Mouse (Mus musculus) intestine, postnatal 0 days (tissue): ENCODE measurements around the gene Lman2l. TPM values are rescaled to one million over a fixed set of nuclear protein-coding genes. Genes with fewer than 3 reads are reported as not detected.

Experiments used
- ATAC-seq: fragments of 200-750 bp; cut with Nextera tagmentation; 2 replicates; pipeline ENCODE4 v1.8.0; 2017; ENCODE audit warnings: mild to moderate bottlenecking, moderate TSS enrichment, moderate library complexity
- H3K27ac ChIP-seq: fragments of 300-500 bp; sonication (generic); 2 replicates; pipeline ENCODE4 v1.5.1; 2014; ENCODE audit warnings: mild to moderate bottlenecking, low read depth, low read length, moderate library complexity
- H3K27me3 ChIP-seq: fragments of 300-500 bp; sonication (generic); replicated peaks from 2 replicates; pipeline ENCODE4 v1.6.1; 2014; ENCODE audit warnings: low read length, mixed read lengths; ENCODE audit not compliant: control insufficient read depth, insufficient read depth
- H3K36me3 ChIP-seq: fragments of 300-500 bp; sonication (generic); 2 replicates; pipeline ENCODE4 v1.6.1; 2014; ENCODE audit warnings: mild to moderate bottlenecking, moderate library complexity; ENCODE audit not compliant: control insufficient read depth, insufficient read depth
- H3K4me1 ChIP-seq: fragments of 300-500 bp; sonication (generic); replicated peaks from 2 replicates; pipeline ENCODE4 v1.6.1; 2014; ENCODE audit warnings: antibody characterized with exemption, low read length, mixed read lengths; ENCODE audit not compliant: control insufficient read depth, insufficient read depth
- H3K4me2 ChIP-seq: fragments of 300-500 bp; sonication (generic); replicated peaks from 2 replicates; pipeline ENCODE4 v1.6.1; 2014; ENCODE audit warnings: low read depth, mild to moderate bottlenecking, moderate library complexity
- H3K4me3 ChIP-seq: fragments of 300-500 bp; sonication (generic); 2 replicates; pipeline ENCODE4 v1.5.1; 2014; ENCODE audit warnings: low read depth, low read length
- H3K9ac ChIP-seq: fragments of 300-500 bp; sonication (generic); 2 replicates; pipeline ENCODE4 v1.6.1; 2014; ENCODE audit warnings: mild to moderate bottlenecking, low read depth, low read length
- H3K9me3 ChIP-seq: fragments of 300-500 bp; sonication (generic); 2 replicates; pipeline ENCODE4 v1.6.1; 2016; ENCODE audit warnings: mixed run types; ENCODE audit not compliant: control insufficient read depth
- CTCF ChIP-seq: sonication (generic); IDR thresholded peaks from 2 replicates; pipeline ENCODE4 v1.5.1; 2016; ENCODE audit warnings: low read depth, mild to moderate bottlenecking, control low read depth, antibody characterized with exemption, moderate library complexity
- WGBS: fragments of 180-500 bp; shearing (Covaris S2); extraction: QIAGEN DNeasy Blood & Tissue Kit; methylation state at CpG from one replicate; pipeline ENCODE4 v1.1.7; 2014; 5-methylcytosine and 5-hydroxymethylcytosine counted together
- polyA plus RNA-seq: library from polyadenylated mRNA; unstranded; fragments of >200 nt; fragmentation: Nextera tagmentation; extraction: Ambion mirVana; gene quantifications from 2 replicates; pipeline ENCODE4 v1.2.1, GENCODE M21; 2015

Gene Lman2l
- polyA plus RNA-seq, 1 experiment from 2014 or later = 10.5 TPM

DNA sequence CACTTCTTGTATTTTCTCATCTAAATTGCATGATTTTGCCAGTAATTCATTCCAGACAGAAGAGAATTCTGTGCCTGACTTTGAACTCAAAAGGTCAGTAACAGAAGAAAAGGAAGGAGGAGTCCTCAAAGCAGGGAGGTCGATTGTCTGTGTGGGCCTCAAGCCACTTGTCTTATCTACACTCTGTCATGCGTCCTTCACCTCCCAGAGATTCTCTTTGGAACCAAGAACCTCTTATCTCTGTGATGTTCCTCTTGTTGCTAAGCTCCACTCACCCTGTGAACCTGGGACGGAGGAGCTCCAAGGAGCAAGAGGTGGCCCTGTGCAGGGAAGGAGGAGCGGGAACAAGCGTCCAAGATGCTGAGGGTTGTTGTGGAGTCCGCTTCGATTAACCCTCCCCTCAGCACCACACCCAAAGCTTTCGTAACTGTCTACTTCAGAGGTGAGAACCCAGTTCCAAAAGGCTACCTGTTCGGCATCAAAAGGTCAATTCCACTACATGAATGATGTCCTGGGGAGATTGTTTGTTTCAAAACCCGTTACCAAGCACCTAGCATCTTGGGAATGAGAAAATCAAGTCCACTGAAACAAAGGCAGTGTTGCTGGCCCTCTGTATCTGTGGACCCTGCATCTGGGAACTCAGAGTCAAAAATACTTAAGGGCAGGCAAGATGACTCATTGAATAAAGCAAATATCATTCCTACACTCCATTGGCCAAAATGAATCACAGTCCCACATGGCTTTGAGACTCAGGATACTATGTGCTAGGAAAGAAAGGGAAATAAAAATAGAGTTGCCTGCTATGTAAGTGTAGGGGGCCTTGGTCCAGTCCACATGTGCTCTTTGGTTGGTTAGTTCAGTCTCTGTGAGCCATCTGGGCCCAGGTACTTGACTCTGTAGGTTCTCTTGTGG, 72.9 kb downstream of the Lman2l start, which contains the start of gene Fer1l5:
TSS of gene Fer1l5 (plus strand) at position 358 of the 912 bp plus-strand sequence.
- no peak within 1 kb of the TSS for H3K4me3 ChIP-seq
- 64% methylated on average over 10 of the region's 10 CpGs for WGBS
- no peak for TF ChIP-seq CTCF

DNA sequence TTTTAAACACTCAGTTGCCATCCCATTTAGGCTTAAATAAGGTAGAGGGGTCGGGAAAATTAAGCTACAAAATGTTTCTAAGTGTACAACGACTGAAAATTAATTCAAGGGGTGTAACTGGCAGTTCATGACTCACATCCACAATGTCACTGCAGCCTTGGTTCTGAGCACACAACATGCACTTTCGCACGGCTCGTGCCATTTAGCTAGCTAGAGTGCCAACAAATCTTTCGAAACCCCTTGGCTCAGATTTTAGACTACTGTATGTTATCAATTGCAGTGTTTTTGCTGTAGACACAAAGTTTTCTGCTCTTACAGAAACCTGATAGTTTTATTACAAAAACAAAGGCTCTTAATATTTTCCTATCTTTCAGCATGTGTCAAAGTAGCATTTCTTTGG, 74.2 kb downstream of the Lman2l start:
- TF ChIP-seq CTCF = no peak
- 83% methylated on average over 6 of the region's 6 CpGs for WGBS
- H3K27me3 ChIP-seq = no peaks in the 10 kb centered on the region

More for the DNA sequence above, 72.9 kb downstream of the Lman2l start, which contains the start of gene Fer1l5:
- peaks cover 5% of the 10 kb centered on the region; the same call in 1 of the 2 replicates for H3K4me1 ChIP-seq
- no peak within 1 kb of the TSS for H3K27ac ChIP-seq
- no peak within 1 kb of the TSS for H3K4me2 ChIP-seq
- no peaks in the 10 kb centered on the region; the same call in 1 of the 2 replicates for H3K36me3 ChIP-seq
- no peak within 1 kb of the TSS for H3K9ac ChIP-seq
- no peaks in the 10 kb centered on the region for H3K9me3 ChIP-seq
- ATAC-seq = no peak
- no peaks in the 10 kb centered on the region for H3K27me3 ChIP-seq

More for the DNA sequence above, 74.2 kb downstream of the Lman2l start:
- Histone ChIP-seq H3K4me3 (no peak overlapping the region), H3K4me2 (no peak overlapping the region), H3K9me3 (no peaks in the 10 kb centered on the region), H3K9ac (no peak overlapping the region), H3K36me3 (peaks cover under 1% of the 10 kb centered on the region), H3K27ac (no peak overlapping the region), H3K4me1 (peaks cover 5% of the 10 kb centered on the region; the same call in 1 of the 2 replicates)
- no peak for ATAC-seq

Other genes starting within 250 kb of the Lman2l start
- 21.8 and 22.8 TPM in 2 replicates for gene Uggt1, start 200.6 kb downstream of the Lman2l start, polyA plus RNA-seq
- gene Neurl3, start 170.6 kb downstream of the Lman2l start, polyA plus RNA-seq = 15.6 and 15.8 TPM in 2 replicates
- 3.6 and 3.7 TPM in 2 replicates for gene Arid5a, start 137.5 kb downstream of the Lman2l start, polyA plus RNA-seq
- gene Kansl3, start 76.1 kb downstream of the Lman2l start, polyA plus RNA-seq = 18.6 and 19.1 TPM in 2 replicates
- 0.13 and 0.17 TPM in 2 replicates for gene Fer1l5, start 73.0 kb downstream of the Lman2l start, polyA plus RNA-seq
- 17.4 and 18.4 TPM in 2 replicates for gene Cnnm4, start 26.3 kb upstream of the Lman2l start, polyA plus RNA-seq
- 2.5 and 2.6 TPM in 2 replicates for gene Cnnm3, start 66.6 kb upstream of the Lman2l start, polyA plus RNA-seq
- gene Ankrd23, start 91.6 kb upstream of the Lman2l start, polyA plus RNA-seq = 2.1 and 3.8 TPM in 2 replicates
- gene Gm42417, start 94.2 kb upstream of the Lman2l start, polyA plus RNA-seq = 0.22 TPM in 1 of 2 replicates, not detected in the other
- gene Ankrd39, start 102.2 kb upstream of the Lman2l start, polyA plus RNA-seq = 15.0 and 18.5 TPM in 2 replicates
- gene Sema4c, start 113.1 kb upstream of the Lman2l start, polyA plus RNA-seq = 3.5 and 3.9 TPM in 2 replicates
- 0.65 and 0.87 TPM in 2 replicates for gene Fam178b, start 237.9 kb upstream of the Lman2l start, polyA plus RNA-seq
- gene Cox5b, start 246.2 kb upstream of the Lman2l start, polyA plus RNA-seq = 1,149 and 1,162 TPM in 2 replicates